Mouse (Mus musculus) liver, adult 2 months (tissue): ENCODE data around the gene Slc6a13.

ENCODE experiments used
- CTCF ChIP-seq: fragments of 200-500 bp; IDR thresholded peaks from 2 replicates; pipeline ENCODE4 v1.5.1; 2011; ENCODE audit warnings: low read depth, low read length, control low read depth
- POLR2A ChIP-seq: fragments of 200-500 bp; IDR thresholded peaks from 2 replicates; pipeline ENCODE4 v1.6.1; 2011; ENCODE audit warnings: low read length, control low read depth; ENCODE audit not compliant: insufficient read depth; ENCODE audit errors: extremely low read depth

GRCm38 (mm10) chr6:121303466-121304220 is 3.6 kb downstream of the Slc6a13 start:
- TF ChIP-seq CTCF (no peak), POLR2A (no peak)
